Mouse (Mus musculus) liver, postnatal 0 days (tissue): ENCODE data around the gene Ntn1.

Source experiments
- CTCF ChIP-seq: sonication (generic); IDR thresholded peaks from 2 replicates; pipeline ENCODE4 v1.5.1; 2016; ENCODE audit warnings: antibody characterized with exemption, low read depth
- EP300 ChIP-seq: IDR thresholded peaks from 2 replicates; pipeline ENCODE4 v1.6.1; 2016; ENCODE audit warnings: antibody characterized with exemption, low read depth, mild to moderate bottlenecking

GRCm38 (mm10) chr11:68273855-68274254, 126.8 kb downstream of the Ntn1 start:
- no peak for TF ChIP-seq CTCF
- TF ChIP-seq EP300, result no peak
